Mouse (Mus musculus) G1E (cell line): ENCODE results near the gene Upk2.

Experiments
- CTCF ChIP-seq: IDR thresholded peaks from 2 replicates; pipeline ENCODE4 v1.5.1; 2012; ENCODE audit warnings: low read depth, low read length, inconsistent platforms, mixed read lengths
- GATA1 ChIP-seq: IDR thresholded peaks from 2 replicates; pipeline ENCODE4 v1.6.1; 2012; ENCODE audit warnings: borderline replicate concordance, low read length, inconsistent platforms, mixed read lengths

DNA sequence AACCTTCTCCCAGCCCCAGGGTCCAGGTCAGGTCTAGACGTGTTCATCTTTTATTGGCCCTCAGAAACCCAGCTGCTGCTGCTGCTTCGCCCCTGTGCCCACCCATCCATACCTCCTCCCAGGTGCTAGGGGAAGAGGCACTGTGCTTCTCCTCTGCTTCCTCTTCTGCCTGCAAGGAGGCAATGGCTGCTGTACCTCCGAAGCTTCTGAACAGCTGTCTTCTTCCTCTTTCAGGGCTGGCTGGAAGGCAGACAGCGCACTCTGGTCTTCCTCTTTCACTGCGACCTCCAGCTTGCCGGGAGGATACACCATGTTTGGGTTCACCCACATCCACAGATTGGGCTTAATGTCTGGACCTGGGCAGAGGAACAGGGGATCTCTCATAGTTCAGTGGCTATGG lies 19.0 kb downstream of the Upk2 start:
- TF ChIP-seq CTCF (no peak), GATA1 (no peak)
